ENCODE assay signal across 9 mouse cellular contexts in the genomic region with DNA sequence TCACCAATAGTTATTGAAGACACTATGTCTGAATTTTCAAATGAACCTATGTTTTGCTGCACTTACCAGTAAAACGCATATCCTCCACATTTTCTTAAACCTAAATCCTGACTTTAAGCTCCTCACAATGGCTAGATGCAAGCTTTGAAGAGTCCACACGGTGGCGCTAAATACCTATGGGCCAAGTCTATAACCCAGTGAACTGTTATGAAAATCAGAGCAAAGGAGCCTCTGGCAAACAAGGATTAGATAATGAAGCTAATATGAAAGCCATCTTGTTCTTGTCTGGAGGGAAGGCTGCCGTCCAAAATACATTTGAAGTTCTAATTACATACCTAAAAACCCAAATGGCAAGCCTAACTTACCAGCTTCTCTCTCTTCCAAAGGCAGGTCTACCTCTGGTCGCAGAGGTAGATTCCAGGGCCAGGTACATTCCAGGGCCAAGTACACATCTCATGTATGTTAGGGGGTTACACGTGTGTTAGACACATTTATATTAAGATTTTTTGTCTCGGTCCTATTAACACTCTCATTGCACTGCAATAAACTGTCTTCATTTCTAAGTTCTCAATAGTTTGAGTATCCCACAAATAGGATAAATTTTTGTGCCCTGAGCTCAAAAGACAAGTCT. TPM values are rescaled to one million over a fixed set of nuclear protein-coding genes. Genes with fewer than 3 reads are reported as not detected.
DNase-seq lines count a peak whose midpoint lies in the region; ATAC-seq lines count a peak whose summit lies in the region.
"Had no signal": no experiment of that assay in that cellular context is flagged by ENCODE, and none has a peak within 500 bp of the region (broad histone marks: within the 10 kb centered on the region; RNA-seq: fewer than 3 reads in every experiment).

No protein-coding gene starts in this region.

- no peaks in the 10 kb centered on the region for H3K27me3 ChIP-seq in hindbrain, embryonic 14.5 days (ENCODE audit: control insufficient read depth, insufficient read depth, low read length)
- H3K27me3 ChIP-seq: liver, embryonic 15.5 days had no signal

- H3K4me3 ChIP-seq in hindbrain, embryonic 14.5 days (replicated peaks; ENCODE audit: low read length): no peak overlapping the region
- H3K4me3 ChIP-seq: liver, embryonic 15.5 days had no signal

- no peak overlapping the region for H3K4me2 ChIP-seq in hindbrain, embryonic 14.5 days (replicated peaks)
- H3K4me2 ChIP-seq: liver, embryonic 15.5 days had no signal

- no peaks in the 10 kb centered on the region for H3K9me3 ChIP-seq in hindbrain, embryonic 14.5 days (ENCODE audit: control insufficient read depth, low read length)
- H3K9me3 ChIP-seq: liver, embryonic 15.5 days had no signal

- 38% methylated on average over 7 of the region's 7 CpGs for WGBS in hindbrain, embryonic 14.5 days

- H3K4me1 ChIP-seq in hindbrain, embryonic 14.5 days (replicated peaks; ENCODE audit: control insufficient read depth, insufficient read depth, low read length): no peaks in the 10 kb centered on the region
- H3K4me1 ChIP-seq: liver, embryonic 15.5 days had no signal

- ATAC-seq in hindbrain, embryonic 14.5 days (ENCODE audit: low FRiP score): peak; percentile 85

- H3K36me3 ChIP-seq in hindbrain, embryonic 14.5 days (replicated peaks; ENCODE audit: control insufficient read depth, insufficient read depth): peaks cover 6% of the 10 kb centered on the region; the same call in 1 of the 2 replicates
- H3K36me3 ChIP-seq: liver, embryonic 15.5 days had no signal

- H3K9ac ChIP-seq in hindbrain, embryonic 14.5 days: no peak overlapping the region
- H3K9ac ChIP-seq: liver, embryonic 15.5 days had no signal

- DNase-seq in Muller cell, postnatal 12 days (ENCODE audit: inconsistent ontology term): peak; percentile 74
- peak; percentile 64 for DNase-seq in cerebellum, adult 11-12 months
- peak; percentile 76 for DNase-seq in forelimb bud, embryonic 11.5 days (ENCODE audit: low read depth, low spot score)
- DNase-seq in hindbrain, embryonic 14.5 days (ENCODE audit: low spot score): peak; percentile 93
- peak; percentile 51 to 82 for DNase-seq in layer of hippocampus, postnatal 25 days (ENCODE audit: extremely low spot score in 1 of 2, low spot score in 1 of 2)
- peak; percentile 62 to 81 for DNase-seq in lung, postnatal 4 days
- DNase-seq in right cerebral cortex, adult 18-20 months: peak; percentile 80
- peak; percentile 54 to 69 for DNase-seq in urinary bladder, postnatal 36 days (ENCODE audit: low spot score in 2 of 2)

- H3K27ac ChIP-seq in hindbrain, embryonic 14.5 days: 0 out of 2 replicates have a peak overlapping the region, but pooled peaks have one; percentile 17
- H3K27ac ChIP-seq: liver, embryonic 15.5 days had no signal

RNA-seq across cellular contexts. Expression of a gene that starts 32.2 kb away (rescaled TPM):
- polyA plus RNA-seq in hindbrain, embryonic 14.5 days (2014; fragmentation: Nextera tagmentation; extraction: Ambion mirVana): 9.1 and 10.3 TPM in 2 replicates
- 10 to 100 TPM; 66.4 to 74.3 TPM for total RNA-seq in layer of hippocampus, postnatal 25 days (2021)
